8 mouse cellular contexts compared by ENCODE assay signal in the genomic region with DNA sequence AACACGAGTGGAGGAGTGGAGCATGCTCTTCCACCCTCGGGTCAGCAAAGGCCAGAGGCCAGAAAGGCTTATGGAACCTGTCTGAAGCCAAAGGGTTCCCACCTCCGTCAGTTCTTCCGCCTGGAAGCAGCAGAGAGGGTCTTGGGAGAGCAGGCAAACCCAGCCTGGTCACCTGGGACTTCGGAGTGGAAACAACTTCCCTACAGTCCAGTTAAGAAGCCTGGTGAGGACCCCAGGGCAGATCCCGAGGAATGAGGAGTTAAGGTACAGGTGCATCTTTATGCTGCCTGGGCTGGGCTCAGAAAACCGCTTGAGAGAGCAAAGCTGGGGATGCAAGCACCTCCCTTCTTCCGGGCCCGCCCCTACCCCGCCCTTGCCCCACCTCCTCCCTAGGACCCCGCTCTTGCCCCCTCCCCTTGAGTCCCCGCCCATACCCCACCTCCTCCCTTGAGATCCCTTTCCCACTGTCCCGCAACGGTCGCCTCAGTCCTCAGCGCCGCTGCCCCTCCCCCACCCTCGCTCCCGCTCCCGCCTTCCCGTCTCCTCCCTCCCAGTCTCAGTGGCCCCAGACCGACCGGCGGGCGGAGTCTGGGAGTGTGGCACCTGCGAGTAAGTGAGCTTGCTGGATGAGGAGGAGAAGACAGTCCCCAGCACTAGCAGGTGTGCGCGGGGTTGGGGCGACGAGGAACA. TPM values are rescaled to one million over a fixed set of nuclear protein-coding genes. Genes with fewer than 3 reads are reported as not detected.
A peak's percentile ranks its signal among the peaks of the same experiment; 100 is the strongest.
DNase-seq lines count a peak whose midpoint lies in the region; ATAC-seq and TF ChIP-seq lines count a peak whose summit lies in the region.

Gene Mcf2l (plus strand): TSS at position 450 of the 690 bp plus-strand sequence.

- H3K9me3 ChIP-seq in MEL (replicated peaks; ENCODE audit: insufficient read depth, low read length): no peaks in the 10 kb centered on the region
- no peaks in the 10 kb centered on the region for H3K9me3 ChIP-seq in embryonic facial prominence, embryonic 14.5 days (ENCODE audit: control insufficient read depth, low read length)
- H3K9me3 ChIP-seq in heart, embryonic 16.5 days (replicated peaks; ENCODE audit: control insufficient read depth, low read length): no peaks in the 10 kb centered on the region
- H3K9me3 ChIP-seq in neural tube, embryonic 15.5 days (replicated peaks): no peaks in the 10 kb centered on the region

- 1% methylated on average over 30 of the region's 30 CpGs for WGBS in bone marrow, adult 2 months
- 0% methylated on average over 25 of the region's 30 CpGs for WGBS in embryonic facial prominence, embryonic 14.5 days
- whole genome bisulfite sequencing in heart, embryonic 16.5 days: under 1% methylated on average over 30 of the region's 30 CpGs
- WGBS in lung, adult 2 months: 2% methylated on average over 30 of the region's 30 CpGs
- WGBS in neural tube, embryonic 15.5 days: under 1% methylated on average over 23 of the region's 30 CpGs

- H3K4me1 ChIP-seq in MEL (ENCODE audit: control insufficient read depth in 1 of 2, insufficient read depth in 2 of 2, low read length in 2 of 2): peaks cover 5 to 13% of the 10 kb centered on the region in 2 experiments
- no peaks in the 10 kb centered on the region; the same call in 1 of the 2 replicates for H3K4me1 ChIP-seq in bone marrow, adult 2 months (ENCODE audit: control insufficient read depth, insufficient read depth, low read length)
- no peaks in the 10 kb centered on the region; the same call in 1 of the 2 replicates for H3K4me1 ChIP-seq in embryonic facial prominence, embryonic 14.5 days (ENCODE audit: control insufficient read depth, insufficient read depth, low read length)
- peaks cover 11% of the 10 kb centered on the region for H3K4me1 ChIP-seq in heart, embryonic 16.5 days (ENCODE audit: control insufficient read depth, insufficient read depth, low read length)
- H3K4me1 ChIP-seq in lung, adult 2 months (ENCODE audit: control insufficient read depth, insufficient read depth, low read length): no peaks in the 10 kb centered on the region
- H3K4me1 ChIP-seq in neural tube, embryonic 15.5 days: peaks cover 22% of the 10 kb centered on the region

- TF ChIP-seq CTCF in MEL (IDR thresholded peaks at IDR 0.05 in 2 of 3, conservative IDR thresholded peaks at IDR 0.05 in 1 of 3; ENCODE audit: control insufficient read depth in 1 of 3, insufficient read depth in 1 of 3, low read depth in 2 of 3, low read length in 3 of 3, poor library complexity in 1 of 3, severe bottlenecking in 1 of 3): no peak
- no peak for TF ChIP-seq CTCF in bone marrow, adult 2 months (IDR thresholded peaks at IDR 0.05; ENCODE audit: control insufficient read depth, insufficient read depth, low read length)
- TF ChIP-seq CTCF in lung, adult 2 months (IDR thresholded peaks at IDR 0.05; ENCODE audit: insufficient read depth, low read length): no peak

- no peak for TF ChIP-seq RAD21 in MEL (IDR thresholded peaks at IDR 0.05; ENCODE audit: low read depth, low read length)

- no peak within 1 kb of the TSS for H3K27ac ChIP-seq in MEL (ENCODE audit: control insufficient read depth, low read depth, low read length)
- H3K27ac ChIP-seq in bone marrow, adult 2 months (ENCODE audit: control insufficient read depth, insufficient read depth, low read depth, low read length, poor library complexity): no peak within 1 kb of the TSS
- H3K27ac ChIP-seq in embryonic facial prominence, embryonic 14.5 days (replicated peaks; ENCODE audit: low read depth, low read length): no peak within 1 kb of the TSS
- no peak within 1 kb of the TSS for H3K27ac ChIP-seq in heart, embryonic 16.5 days (ENCODE audit: low read length)
- H3K27ac ChIP-seq in neural tube, embryonic 15.5 days (replicated peaks): peak within 1 kb of the TSS; percentile 41; the same call in 1 of the 2 replicates

- DNase-seq in MEL (ENCODE audit: low read depth, low spot score) (peak; percentile 82), MN1 (ENCODE audit: low spot score) (no peak)
- DNase-seq in embryonic facial prominence, embryonic 14.5 days (ENCODE audit: low spot score): peak; percentile 83
- peak; percentile 86 for DNase-seq in kidney, postnatal 10 days
- peak; percentile 50 for DNase-seq in lung, adult 2 months

- no peaks in the 10 kb centered on the region for H3K79me2 ChIP-seq in MEL (ENCODE audit: control insufficient read depth, insufficient read depth, low read length, poor library complexity)

- peak within 1 kb of the TSS; percentile 53 for H3K9ac ChIP-seq in MEL (ENCODE audit: control insufficient read depth, low read depth, low read length, poor library complexity, severe bottlenecking)
- peak within 1 kb of the TSS; percentile 48 for H3K9ac ChIP-seq in embryonic facial prominence, embryonic 14.5 days (ENCODE audit: low read depth, low read length)
- H3K9ac ChIP-seq in heart, embryonic 16.5 days (ENCODE audit: low read length): peak within 1 kb of the TSS; percentile 68
- peak within 1 kb of the TSS; percentile 57 for H3K9ac ChIP-seq in neural tube, embryonic 15.5 days (replicated peaks)

- H3K4me3 ChIP-seq in MEL (ENCODE audit: control insufficient read depth in 1 of 2, insufficient read depth in 1 of 2, low read depth in 2 of 2, low read length in 2 of 2): peak within 1 kb of the TSS; percentile 61 to 94
- peak within 1 kb of the TSS; percentile 65 for H3K4me3 ChIP-seq in bone marrow, adult 2 months (replicated peaks; ENCODE audit: control insufficient read depth, low read depth, low read length)
- H3K4me3 ChIP-seq in embryonic facial prominence, embryonic 14.5 days (ENCODE audit: low read depth, low read length): peak within 1 kb of the TSS; percentile 55
- H3K4me3 ChIP-seq in heart, embryonic 16.5 days (ENCODE audit: low read length): peak within 1 kb of the TSS; percentile 75
- H3K4me3 ChIP-seq in lung, adult 2 months (replicated peaks; ENCODE audit: extremely low read depth, low read depth, low read length): peak within 1 kb of the TSS; percentile 66
- peak within 1 kb of the TSS; percentile 52 for H3K4me3 ChIP-seq in neural tube, embryonic 15.5 days (replicated peaks)

- 0 out of 4 replicates have a peak, but pooled peaks of 1 of the 2 experiments have one; percentile 30 for TF ChIP-seq EP300 in MEL (IDR thresholded peaks at IDR 0.05; ENCODE audit: low read depth in 1 of 2, low read length in 2 of 2)

- no peaks in the 10 kb centered on the region for H3K27me3 ChIP-seq in MEL (ENCODE audit: control insufficient read depth in 1 of 2, insufficient read depth in 2 of 2, low read length in 2 of 2)
- H3K27me3 ChIP-seq in embryonic facial prominence, embryonic 14.5 days (replicated peaks; ENCODE audit: control insufficient read depth, insufficient read depth, low read length): peaks cover 4% of the 10 kb centered on the region; the same call in 1 of the 2 replicates
- peaks cover 11% of the 10 kb centered on the region for H3K27me3 ChIP-seq in heart, embryonic 16.5 days (ENCODE audit: control insufficient read depth, insufficient read depth, low read length)
- no peaks in the 10 kb centered on the region for H3K27me3 ChIP-seq in neural tube, embryonic 15.5 days (replicated peaks)

- peak; percentile 82 for ATAC-seq in embryonic facial prominence, embryonic 14.5 days (ENCODE audit: low read depth)
- peak; percentile 35 for ATAC-seq in heart, embryonic 16.5 days (replicated peaks; ENCODE audit: extremely low read depth, insufficient read depth, low FRiP score)
- ATAC-seq in neural tube, embryonic 15.5 days (ENCODE audit: low FRiP score): peak; percentile 77

- TF ChIP-seq POLR2A in MEL (IDR thresholded peaks at IDR 0.05; ENCODE audit: control insufficient read depth in 1 of 2, insufficient read depth in 1 of 2, low read depth in 1 of 2, low read length in 2 of 2, poor library complexity in 1 of 2): peak in 1 of 2 experiments; percentile 42; a peak in 2 of 4 replicates
- no peak for TF ChIP-seq POLR2A in bone marrow, adult 2 months (IDR thresholded peaks at IDR 0.05; ENCODE audit: borderline replicate concordance, control insufficient read depth, low read depth, low read length)
- no peak for TF ChIP-seq POLR2A in lung, adult 2 months (IDR thresholded peaks at IDR 0.05; ENCODE audit: borderline replicate concordance, extremely low read depth, low read depth, low read length)

- no peaks in the 10 kb centered on the region; a peak in 1 of 4 replicates for H3K36me3 ChIP-seq in MEL (ENCODE audit: control insufficient read depth in 1 of 2, insufficient read depth in 2 of 2, low read length in 2 of 2)
- no peaks in the 10 kb centered on the region for H3K36me3 ChIP-seq in embryonic facial prominence, embryonic 14.5 days (ENCODE audit: control insufficient read depth, insufficient read depth, low read length)
- H3K36me3 ChIP-seq in heart, embryonic 16.5 days (ENCODE audit: control insufficient read depth, insufficient read depth): no peaks in the 10 kb centered on the region
- no peaks in the 10 kb centered on the region for H3K36me3 ChIP-seq in neural tube, embryonic 15.5 days

- H3K4me2 ChIP-seq in embryonic facial prominence, embryonic 14.5 days (ENCODE audit: low read depth, low read length): peak within 1 kb of the TSS; percentile 88
- H3K4me2 ChIP-seq in heart, embryonic 16.5 days (ENCODE audit: low read depth, low read length): peak within 1 kb of the TSS; percentile 97
- peak within 1 kb of the TSS; percentile 77 for H3K4me2 ChIP-seq in neural tube, embryonic 15.5 days

TF ChIP-seq in MEL, 35 proteins besides CTCF, POLR2A, EP300 and RAD21 (continues in another document):
- TF ChIP-seq ZMIZ1 (IDR thresholded peaks at IDR 0.05; ENCODE audit: low read depth, low read length) (0 out of 2 replicates have a peak, but pooled peaks have one; percentile 48), MAZ (IDR thresholded peaks at IDR 0.05; ENCODE audit: low read depth, low read length) (peak; percentile 85), CHD2 (IDR thresholded peaks at IDR 0.05; ENCODE audit: low read length) (0 out of 2 replicates have a peak, but pooled peaks have one; percentile 23), ZNF384 (IDR thresholded peaks at IDR 0.05; ENCODE audit: low read depth, low read length) (no peak), KAT2A (conservative IDR thresholded peaks at IDR 0.05; ENCODE audit: low read depth, low read length) (no peak), UBTF (IDR thresholded peaks at IDR 0.05; ENCODE audit: borderline replicate concordance, insufficient read depth, low read depth, low read length) (no peak), MAFK (IDR thresholded peaks at IDR 0.05; ENCODE audit: borderline replicate concordance, low read depth, low read length) (no peak)

RNA-seq across cellular contexts. Expression of gene Mcf2l, which starts in this region (rescaled TPM):
- 1.2 and 1.8 TPM in 2 replicates for total RNA-seq in MEL (2012; rRNA removed)
- 1 to 10 TPM in 1 of 2 experiments, not detected in 1; 3.6 TPM for polyA plus RNA-seq in MEL (2012; ENCODE audit: insufficient read depth in 1 of 2, insufficient read length in 2 of 2, low read depth in 1 of 2, low replicate concordance in 2 of 2, missing spikeins in 1 of 2)
- polyA plus RNA-seq in bone marrow, adult 2 months (2011; ENCODE audit: insufficient read depth, insufficient read length, low replicate concordance, missing spikeins): 8.8 and 17.3 TPM in 2 replicates
- 20.3 and 21.2 TPM in 2 replicates for polyA plus RNA-seq in embryonic facial prominence, embryonic 14.5 days (2014; fragmentation: Nextera tagmentation; extraction: Ambion mirVana)
- polyA plus RNA-seq in heart, embryonic 16.5 days (2015; fragmentation: Nextera tagmentation; extraction: Ambion mirVana): 11.0 and 11.1 TPM in 2 replicates
- polyA plus RNA-seq in lung, adult 2 months (2012; rRNA removed): 42.8 and 65.2 TPM in 2 replicates
- polyA plus RNA-seq in neural tube, embryonic 15.5 days (2015; fragmentation: Nextera tagmentation; extraction: Ambion mirVana): 104 and 120 TPM in 2 replicates
